In the genomic region with DNA sequence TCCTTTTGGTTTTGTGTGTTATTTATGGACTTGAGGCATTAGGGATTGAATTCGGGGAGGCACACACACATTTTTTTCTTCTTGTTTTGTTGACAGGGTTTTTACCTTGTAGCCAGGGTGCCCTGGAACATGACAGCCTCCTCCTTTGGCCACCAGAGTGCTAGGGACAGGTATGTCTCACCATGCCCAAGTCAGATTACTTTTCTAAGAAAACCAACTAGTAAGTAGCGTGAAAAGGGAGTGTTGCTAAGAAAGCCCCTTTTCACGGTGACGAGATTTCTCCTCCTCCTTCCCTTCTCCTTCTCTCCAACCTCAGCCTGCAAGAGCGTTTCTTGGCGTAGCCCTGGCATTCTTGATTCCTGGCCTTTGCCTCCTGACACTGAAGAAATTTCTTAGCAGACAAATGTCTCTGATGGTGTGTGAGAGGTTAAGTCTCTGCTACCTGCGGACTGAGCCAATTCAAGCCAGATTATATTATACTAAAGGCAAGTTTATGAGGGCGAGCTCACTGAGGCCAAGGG, we compare ENCODE assay signal across 9 mouse cellular contexts. TPM values are rescaled to one million over a fixed set of nuclear protein-coding genes. Genes with fewer than 3 reads are reported as not detected.
DNase-seq lines count a peak whose midpoint lies in the region; ATAC-seq lines count a peak whose summit lies in the region.
"Had no signal": no experiment of that assay in that cellular context is flagged by ENCODE, and none has a peak within 500 bp of the region (broad histone marks: within the 10 kb centered on the region; RNA-seq: fewer than 3 reads in every experiment).

No protein-coding gene starts in this region.

- intact Hi-C loops in left cerebral cortex, postnatal 25 days (cut with DNase I) = no loop called here

- no peak for ATAC-seq in heart, embryonic 12.5 days (ENCODE audit: insufficient number of reproducible peaks, low FRiP score)
- ATAC-seq in forebrain, embryonic 16.5 days = no peak
- no peak for ATAC-seq in midbrain, embryonic 12.5 days (ENCODE audit: low FRiP score, low read depth)

- no peaks in the 10 kb centered on the region for H3K9me3 ChIP-seq in heart, embryonic 12.5 days (replicated peaks)
- no peaks in the 10 kb centered on the region for H3K9me3 ChIP-seq in forebrain, embryonic 16.5 days (ENCODE audit: control insufficient read depth, low read length)
- H3K9me3 ChIP-seq in midbrain, embryonic 12.5 days = no peaks in the 10 kb centered on the region

- H3K4me1 ChIP-seq in heart, embryonic 12.5 days (replicated peaks) = peaks cover 76% of the 10 kb centered on the region
- H3K4me1 ChIP-seq in forebrain, embryonic 16.5 days (replicated peaks; ENCODE audit: control insufficient read depth, insufficient read depth, low read length) = peaks cover 75% of the 10 kb centered on the region
- H3K4me1 ChIP-seq in midbrain, embryonic 12.5 days = peaks cover 92% of the 10 kb centered on the region

- no peak overlapping the region for H3K4me2 ChIP-seq in heart, embryonic 12.5 days
- peak overlapping the region; percentile 62 for H3K4me2 ChIP-seq in forebrain, embryonic 16.5 days (ENCODE audit: low read length)
- H3K4me2 ChIP-seq in midbrain, embryonic 12.5 days (replicated peaks) = peak overlapping the region; percentile 57

- H3K36me3 ChIP-seq in heart, embryonic 12.5 days = no peaks in the 10 kb centered on the region
- H3K36me3 ChIP-seq in forebrain, embryonic 16.5 days (ENCODE audit: control insufficient read depth, insufficient read depth) = no peaks in the 10 kb centered on the region
- H3K36me3 ChIP-seq in midbrain, embryonic 12.5 days = no peaks in the 10 kb centered on the region

- no peak overlapping the region for H3K4me3 ChIP-seq in heart, embryonic 12.5 days
- peak overlapping the region; percentile 48 for H3K4me3 ChIP-seq in forebrain, embryonic 16.5 days (replicated peaks; ENCODE audit: low read length)
- peak overlapping the region; percentile 54 for H3K4me3 ChIP-seq in midbrain, embryonic 12.5 days

- no peak for DNase-seq in heart, adult 9 months (ENCODE audit: low spot score in 2 of 2)
- DNase-seq in NIH3T3 (ENCODE audit: low read depth) = peak; percentile 38
- no peak for DNase-seq in c-Kit-positive CD71-positive TER-119-positive erythroid progenitor cells, embryonic 14.5 days (ENCODE audit: low spot score)
- DNase-seq in urinary bladder, postnatal 25 days (ENCODE audit: low spot score) = no peak
- no peak for DNase-seq in left cerebral cortex, postnatal 25 days (ENCODE audit: low spot score in 2 of 2)

- 60% methylated on average over 8 of the region's 8 CpGs for WGBS in heart, embryonic 12.5 days
- WGBS in forebrain, embryonic 16.5 days = 29% methylated on average over 8 of the region's 8 CpGs
- 17% methylated on average over 8 of the region's 8 CpGs for WGBS in midbrain, embryonic 12.5 days

- H3K9ac ChIP-seq in heart, embryonic 12.5 days = no peak overlapping the region
- peak overlapping the region; percentile 52 for H3K9ac ChIP-seq in forebrain, embryonic 16.5 days (replicated peaks; ENCODE audit: low read depth, low read length)
- H3K9ac ChIP-seq in midbrain, embryonic 12.5 days (replicated peaks) = peak overlapping the region; percentile 71

- H3K27ac ChIP-seq in heart, embryonic 12.5 days (ENCODE audit: poor library complexity, severe bottlenecking) = peak overlapping the region; percentile 84
- H3K27ac ChIP-seq in forebrain, embryonic 16.5 days (ENCODE audit: low read length) = peak overlapping the region; percentile 94
- peak overlapping the region; percentile 96 for H3K27ac ChIP-seq in midbrain, embryonic 12.5 days (replicated peaks)

- H3K27me3 ChIP-seq in heart, embryonic 12.5 days (replicated peaks) = no peaks in the 10 kb centered on the region
- H3K27me3 ChIP-seq in forebrain, embryonic 16.5 days (replicated peaks; ENCODE audit: control insufficient read depth, insufficient read depth, low read length) = no peaks in the 10 kb centered on the region
- no peaks in the 10 kb centered on the region for H3K27me3 ChIP-seq in midbrain, embryonic 12.5 days

RNA-seq across cellular contexts. Expression of a gene that starts 34.2 kb away (rescaled TPM):
- 1,110 and 1,118 TPM in 2 replicates for polyA plus RNA-seq in heart, embryonic 12.5 days (2016; fragmentation: Nextera tagmentation; extraction: Ambion mirVana)
- polyA plus RNA-seq in forebrain, embryonic 16.5 days (2015; fragmentation: Nextera tagmentation; extraction: Ambion mirVana) = 16,411 and 16,831 TPM in 2 replicates
- polyA plus RNA-seq in midbrain, embryonic 12.5 days (2016; fragmentation: Nextera tagmentation; extraction: Ambion mirVana) = 9,394 and 9,642 TPM in 2 replicates
- total RNA-seq in left cerebral cortex, postnatal 25 days (2021) = 1,000 to 10,000 TPM; 1,095 to 1,137 TPM

RNA-seq across cellular contexts. Expression of a gene that starts 34.4 kb away (rescaled TPM):
- not detected in 2 replicates for polyA plus RNA-seq in heart, embryonic 12.5 days (2016; fragmentation: Nextera tagmentation; extraction: Ambion mirVana)
- not detected in 2 replicates for polyA plus RNA-seq in forebrain, embryonic 16.5 days (2015; fragmentation: Nextera tagmentation; extraction: Ambion mirVana)
- polyA plus RNA-seq in midbrain, embryonic 12.5 days (2016; fragmentation: Nextera tagmentation; extraction: Ambion mirVana) = not detected in 2 replicates
- total RNA-seq in left cerebral cortex, postnatal 25 days (2021) = not detected
- polyA plus RNA-seq: limb, embryonic 11.5 days had no signal

RNA-seq across cellular contexts. Expression of a gene that starts 42.0 kb away (rescaled TPM):
- 135 and 139 TPM in 2 replicates for polyA plus RNA-seq in heart, embryonic 12.5 days (2016; fragmentation: Nextera tagmentation; extraction: Ambion mirVana)
- 42.1 and 48.9 TPM in 2 replicates for polyA plus RNA-seq in forebrain, embryonic 16.5 days (2015; fragmentation: Nextera tagmentation; extraction: Ambion mirVana)
- 73.7 and 79.3 TPM in 2 replicates for polyA plus RNA-seq in midbrain, embryonic 12.5 days (2016; fragmentation: Nextera tagmentation; extraction: Ambion mirVana)
- total RNA-seq in left cerebral cortex, postnatal 25 days (2021) = 10 to 100 TPM; 71.0 to 80.5 TPM

RNA-seq across cellular contexts. Expression of a gene that starts 53.4 kb away (rescaled TPM):
- 1,481 and 1,517 TPM in 2 replicates for polyA plus RNA-seq in heart, embryonic 12.5 days (2016; fragmentation: Nextera tagmentation; extraction: Ambion mirVana)
- polyA plus RNA-seq in forebrain, embryonic 16.5 days (2015; fragmentation: Nextera tagmentation; extraction: Ambion mirVana) = 1,178 and 1,185 TPM in 2 replicates
- polyA plus RNA-seq in midbrain, embryonic 12.5 days (2016; fragmentation: Nextera tagmentation; extraction: Ambion mirVana) = 1,566 and 1,635 TPM in 2 replicates
- 100 to 1,000 TPM; 541 to 580 TPM for total RNA-seq in left cerebral cortex, postnatal 25 days (2021)
